Mouse (Mus musculus) liver (tissue): ENCODE measurements around the gene Npb.

Source experiments
- DNase-seq: peaks from one replicate; pipeline ENCODE4 v3.0.0-alpha.2; 2020; ENCODE audit warnings: mixed read lengths

The Npb gene

DNA sequence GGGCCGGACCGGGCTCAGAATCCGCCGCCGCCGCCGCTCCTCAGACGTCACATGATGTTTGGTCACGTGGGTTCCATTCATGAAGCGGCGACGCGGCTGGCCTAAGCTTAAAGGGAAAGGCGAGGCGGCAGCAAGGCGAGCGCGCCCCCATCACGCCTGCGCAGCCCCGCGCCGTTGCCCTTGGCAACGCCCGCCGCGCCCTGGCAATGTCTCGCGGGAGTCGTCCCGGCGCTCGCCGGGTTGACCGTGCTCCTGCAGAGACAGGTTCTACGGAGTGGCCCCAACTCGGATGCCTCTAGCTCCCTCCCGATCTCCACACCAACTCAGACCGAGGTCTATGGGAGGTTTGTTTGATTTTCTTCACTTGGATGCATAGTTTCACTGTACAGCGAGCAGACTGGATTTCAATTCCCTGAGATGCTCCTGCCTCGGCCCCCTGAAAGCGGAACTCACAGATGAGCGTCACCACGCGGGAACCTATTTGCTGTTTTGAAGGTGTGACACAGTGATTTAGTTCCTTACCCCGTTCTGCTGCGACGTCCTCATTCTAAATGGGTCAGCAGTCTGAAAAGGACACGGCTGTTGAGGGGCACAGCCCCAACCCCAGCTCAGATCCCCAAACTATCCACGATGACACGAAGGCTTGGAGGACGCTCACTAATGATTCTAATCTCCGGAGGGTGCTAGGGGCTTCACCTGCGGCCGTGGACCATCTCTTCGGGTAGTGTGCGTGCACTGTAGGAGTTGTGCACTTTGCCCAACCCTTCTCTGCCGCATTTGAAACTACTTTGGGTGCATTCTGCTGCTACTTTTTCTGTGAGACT lies 25.5 kb downstream of the Npb start, which contains the start of gene Mafg:
Mafg (minus strand) TSS at position 81 of the 824 bp plus-strand sequence.
- DNase-seq: peak; percentile 96

GRCm38 (mm10) chr11:120634810-120635209 lies 26.5 kb downstream of the Npb start:
- no peak for DNase-seq

GRCm38 (mm10) chr11:120641255-120641654 lies 33.0 kb downstream of the Npb start:
- DNase-seq: no peak

DNA sequence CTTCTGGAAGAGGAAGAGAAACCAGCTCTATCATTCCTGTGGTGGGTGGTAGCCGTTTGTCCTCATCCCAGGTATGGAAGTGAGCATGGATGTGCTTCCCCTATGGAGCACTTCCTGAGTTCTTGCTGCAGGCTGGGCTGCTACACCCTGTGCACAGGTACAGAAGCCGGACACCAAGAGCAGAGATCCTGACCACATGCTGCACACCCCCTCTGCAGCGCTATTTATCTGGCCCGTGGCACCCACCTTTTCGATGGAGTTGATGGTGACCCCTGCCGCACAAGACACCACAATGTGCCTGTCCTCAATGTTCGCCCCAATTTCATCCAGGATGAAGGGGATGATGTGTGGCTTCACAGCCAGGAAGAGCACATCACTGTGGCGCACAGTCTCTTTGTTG lies 33.6 kb downstream of the Npb start:
- DNase-seq: no peak

GRCm38 (mm10) chr11:120642939-120643600 lies 34.8 kb downstream of the Npb start:
- DNase-seq: no peak

- peak; percentile 95 for DNase-seq
Observed at GRCm38 (mm10) chr11:120643601-120643987, 35.3 kb downstream of the Npb start, which contains the start of gene Pycr1. Gene Pycr1 (minus strand): TSS chr11:120643769.

DNA sequence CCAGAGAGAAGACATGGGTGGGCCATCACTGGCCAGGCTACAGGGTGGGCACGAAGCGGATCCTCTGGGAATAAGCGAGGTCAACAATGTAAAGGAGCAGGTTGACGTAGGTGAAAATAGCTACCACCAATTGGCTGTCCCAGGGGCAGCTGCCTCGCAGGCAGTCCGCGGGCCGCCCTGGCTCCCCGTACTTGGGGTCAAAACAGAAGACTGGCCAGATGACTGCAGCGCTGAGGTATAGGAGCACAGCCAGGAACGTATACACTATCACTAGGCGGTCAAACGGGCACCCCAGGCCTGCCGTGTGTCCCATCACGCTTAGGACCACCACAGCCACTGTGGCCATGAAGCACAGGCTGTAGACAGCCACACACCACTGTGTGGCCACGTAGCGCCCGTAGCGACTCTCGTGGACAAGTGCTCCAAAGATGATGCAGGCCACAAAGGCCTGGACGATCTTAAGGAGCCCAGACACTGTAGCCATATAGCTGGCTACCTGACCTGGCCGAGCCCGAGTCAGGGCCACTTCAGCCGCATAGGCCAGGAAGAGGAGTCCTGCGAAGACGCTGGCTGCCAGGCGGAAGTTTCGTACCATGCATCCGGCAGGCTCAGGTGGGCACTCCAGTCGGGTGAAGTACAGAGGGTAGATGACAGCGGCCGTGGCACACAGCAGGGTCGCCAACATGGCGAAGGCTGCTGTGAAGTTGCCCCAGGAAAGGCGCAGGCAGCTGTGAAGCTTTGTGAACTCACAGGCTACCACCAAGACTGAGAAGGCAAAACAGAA lies 39.0 kb downstream of the Npb start:
- no peak for DNase-seq

GRCm38 (mm10) chr11:120648001-120648476 lies 39.8 kb downstream of the Npb start, which contains the start of gene Myadml2:
Gene Myadml2 (minus strand): TSS chr11:120648158.
- peak; percentile 64 for DNase-seq

DNA sequence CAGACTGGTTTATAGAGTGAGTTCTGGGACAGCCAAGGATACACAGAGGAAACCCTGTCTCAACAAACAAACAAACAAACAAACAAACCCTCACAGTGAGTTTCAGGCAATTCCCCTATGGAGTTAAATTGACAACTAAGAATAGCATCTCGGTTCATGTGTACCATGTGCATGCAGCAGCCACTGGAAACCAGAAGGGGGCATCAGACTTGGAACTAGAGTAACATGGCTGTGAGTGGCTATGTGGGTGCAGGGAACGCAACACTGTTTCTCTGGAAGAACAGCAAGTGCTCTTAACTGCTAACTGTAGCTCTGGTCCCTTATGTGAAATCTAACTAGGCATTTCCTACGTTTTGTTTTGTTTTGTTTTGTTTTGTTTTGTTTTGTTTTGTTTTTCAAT lies 43.6 kb downstream of the Npb start:
- no peak for DNase-seq

DNA sequence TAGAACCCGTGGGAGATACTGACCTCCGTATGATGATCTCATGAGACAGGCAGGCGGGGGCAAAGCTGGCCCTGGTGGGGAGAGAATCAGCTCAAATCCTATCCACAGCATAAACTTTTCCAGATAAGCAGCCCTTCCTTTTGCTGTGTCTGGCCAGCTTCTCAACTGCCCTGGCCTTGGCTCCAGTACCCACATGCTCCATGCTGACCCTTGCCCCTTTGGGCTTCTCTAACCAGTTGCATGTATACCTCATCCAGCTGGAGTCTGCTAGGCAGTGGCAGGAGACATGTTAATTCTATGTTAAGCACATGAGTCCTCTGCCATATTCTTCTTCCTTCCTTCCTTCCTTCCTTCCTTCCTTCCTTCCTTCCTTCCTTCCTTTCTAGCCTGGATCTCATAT lies 46.5 kb downstream of the Npb start:
- no peak for DNase-seq

- DNase-seq: no peak
Observed at GRCm38 (mm10) chr11:120657301-120657700, 49.0 kb downstream of the Npb start.
